Mouse (Mus musculus): ENCODE measurements at regions not wholly inside any gene's neighbourhood (a gene's known extent, or its start where the extent isn't known, plus 50 kb on each side); places are given as distances from the start of the nearest gene placed in this dataset.

GRCm38 (mm10) chr8:127780596-127780995, 577.8 kb upstream of the Nrp1 start:
- no peaks in the 10 kb centered on the region for H3K36me3 ChIP-seq (ENCODE audit: control insufficient read depth, insufficient read depth)
- ATAC-seq (replicated peaks; ENCODE audit: extremely low read depth, insufficient read depth, low FRiP score) = no peak
- H3K9ac ChIP-seq (ENCODE audit: low read length) = no peak overlapping the region
- no peak overlapping the region for H3K27ac ChIP-seq (ENCODE audit: low read length)
- WGBS = 88% methylated on average over 3 of the region's 3 CpGs
- no peaks in the 10 kb centered on the region for H3K27me3 ChIP-seq (ENCODE audit: control insufficient read depth, insufficient read depth, low read length)
- H3K4me3 ChIP-seq (ENCODE audit: low read length) = no peak overlapping the region
- H3K9me3 ChIP-seq (replicated peaks; ENCODE audit: control insufficient read depth, low read length) = no peaks in the 10 kb centered on the region
- H3K4me1 ChIP-seq (ENCODE audit: control insufficient read depth, insufficient read depth, low read length) = peaks cover 4% of the 10 kb centered on the region; the same call in 1 of the 2 replicates
- no peak overlapping the region for H3K4me2 ChIP-seq (ENCODE audit: low read depth, low read length)

GRCm38 (mm10) chr8:127781011-127781410, 577.4 kb upstream of the Nrp1 start:
- H3K36me3 ChIP-seq (ENCODE audit: control insufficient read depth, insufficient read depth) = no peaks in the 10 kb centered on the region
- H3K9me3 ChIP-seq (replicated peaks; ENCODE audit: control insufficient read depth, low read length) = no peaks in the 10 kb centered on the region
- H3K4me2 ChIP-seq (ENCODE audit: low read depth, low read length) = no peak overlapping the region
- H3K9ac ChIP-seq (ENCODE audit: low read length) = no peak overlapping the region
- WGBS = 46% methylated on average over 1 of the region's 1 CpGs
- ATAC-seq (replicated peaks; ENCODE audit: extremely low read depth, insufficient read depth, low FRiP score) = no peak
- H3K4me3 ChIP-seq (ENCODE audit: low read length) = no peak overlapping the region
- H3K27ac ChIP-seq (ENCODE audit: low read length) = no peak overlapping the region
- peaks cover 4% of the 10 kb centered on the region; the same call in 1 of the 2 replicates for H3K4me1 ChIP-seq (ENCODE audit: control insufficient read depth, insufficient read depth, low read length)
- no peaks in the 10 kb centered on the region for H3K27me3 ChIP-seq (ENCODE audit: control insufficient read depth, insufficient read depth, low read length)

- no peaks in the 10 kb centered on the region for H3K36me3 ChIP-seq (ENCODE audit: control insufficient read depth, insufficient read depth)
- no peak overlapping the region for H3K4me3 ChIP-seq (ENCODE audit: low read length)
- H3K4me2 ChIP-seq (ENCODE audit: low read depth, low read length) = no peak overlapping the region
- no peaks in the 10 kb centered on the region for H3K27me3 ChIP-seq (ENCODE audit: control insufficient read depth, insufficient read depth, low read length)
- no peak for ATAC-seq (replicated peaks; ENCODE audit: extremely low read depth, insufficient read depth, low FRiP score)
- no peaks in the 10 kb centered on the region for H3K9me3 ChIP-seq (replicated peaks; ENCODE audit: control insufficient read depth, low read length)
- H3K9ac ChIP-seq (ENCODE audit: low read length) = no peak overlapping the region
- WGBS = 91% methylated on average over 5 of the region's 5 CpGs
- H3K4me1 ChIP-seq (ENCODE audit: control insufficient read depth, insufficient read depth, low read length) = no peaks in the 10 kb centered on the region
- no peak overlapping the region for H3K27ac ChIP-seq (ENCODE audit: low read length)
Measured at GRCm38 (mm10) chr8:127792611-127793010, 565.8 kb upstream of the Nrp1 start.

GRCm38 (mm10) chr8:127799849-127800471, 558.4 kb upstream of the Nrp1 start:
- H3K4me1 ChIP-seq (ENCODE audit: control insufficient read depth, insufficient read depth, low read length) = peaks cover 6% of the 10 kb centered on the region
- no peak overlapping the region for H3K27ac ChIP-seq (ENCODE audit: low read length)
- no peaks in the 10 kb centered on the region for H3K27me3 ChIP-seq (ENCODE audit: control insufficient read depth, insufficient read depth, low read length)

GRCm38 (mm10) chr8:127802136-127802535, 556.3 kb upstream of the Nrp1 start:
- Histone ChIP-seq H3K9me3 (replicated peaks; ENCODE audit: control insufficient read depth, low read length) (no peaks in the 10 kb centered on the region), H3K4me3 (ENCODE audit: low read length) (no peak overlapping the region), H3K27me3 (ENCODE audit: control insufficient read depth, insufficient read depth, low read length) (no peaks in the 10 kb centered on the region), H3K36me3 (ENCODE audit: control insufficient read depth, insufficient read depth) (no peaks in the 10 kb centered on the region), H3K9ac (ENCODE audit: low read length) (no peak overlapping the region), H3K4me2 (ENCODE audit: low read depth, low read length) (no peak overlapping the region), H3K4me1 (ENCODE audit: control insufficient read depth, insufficient read depth, low read length) (peaks cover 6% of the 10 kb centered on the region), H3K27ac (ENCODE audit: low read length) (no peak overlapping the region)
- ATAC-seq (replicated peaks; ENCODE audit: extremely low read depth, insufficient read depth, low FRiP score) = no peak
- 57% methylated on average over 7 of the region's 7 CpGs for WGBS

More at GRCm38 (mm10) chr8:127799849-127800471, 558.4 kb upstream of the Nrp1 start:
- no peak overlapping the region for H3K4me3 ChIP-seq (ENCODE audit: low read length)
- H3K4me2 ChIP-seq (ENCODE audit: low read depth, low read length) = no peak overlapping the region
- no peak overlapping the region for H3K9ac ChIP-seq (ENCODE audit: low read length)
- no peak for ATAC-seq (replicated peaks; ENCODE audit: extremely low read depth, insufficient read depth, low FRiP score)
- H3K9me3 ChIP-seq (replicated peaks; ENCODE audit: control insufficient read depth, low read length) = no peaks in the 10 kb centered on the region
- H3K36me3 ChIP-seq (ENCODE audit: control insufficient read depth, insufficient read depth) = no peaks in the 10 kb centered on the region
- 54% methylated on average over 6 of the region's 6 CpGs for WGBS

GRCm38 (mm10) chr8:127802661-127803333, 555.6 kb upstream of the Nrp1 start:
- 56% methylated on average over 5 of the region's 5 CpGs for WGBS
- Histone ChIP-seq H3K36me3 (ENCODE audit: control insufficient read depth, insufficient read depth) (no peaks in the 10 kb centered on the region), H3K4me3 (ENCODE audit: low read length) (no peak overlapping the region), H3K4me1 (ENCODE audit: control insufficient read depth, insufficient read depth, low read length) (peaks cover 6% of the 10 kb centered on the region), H3K27me3 (ENCODE audit: control insufficient read depth, insufficient read depth, low read length) (no peaks in the 10 kb centered on the region), H3K27ac (ENCODE audit: low read length) (no peak overlapping the region), H3K9me3 (replicated peaks; ENCODE audit: control insufficient read depth, low read length) (no peaks in the 10 kb centered on the region), H3K4me2 (ENCODE audit: low read depth, low read length) (no peak overlapping the region), H3K9ac (ENCODE audit: low read length) (no peak overlapping the region)
- ATAC-seq (replicated peaks; ENCODE audit: extremely low read depth, insufficient read depth, low FRiP score) = no peak

GRCm38 (mm10) chr8:127809203-127810155, 548.9 kb upstream of the Nrp1 start:
- no peaks in the 10 kb centered on the region for H3K9me3 ChIP-seq (replicated peaks; ENCODE audit: control insufficient read depth, low read length)
- no peak overlapping the region for H3K4me2 ChIP-seq (ENCODE audit: low read depth, low read length)
- no peak overlapping the region for H3K4me3 ChIP-seq (ENCODE audit: low read length)
- no peaks in the 10 kb centered on the region for H3K36me3 ChIP-seq (ENCODE audit: control insufficient read depth, insufficient read depth)
- H3K27ac ChIP-seq (ENCODE audit: low read length) = no peak overlapping the region
- 56% methylated on average over 7 of the region's 7 CpGs for WGBS
- H3K9ac ChIP-seq (ENCODE audit: low read length) = no peak overlapping the region
- H3K4me1 ChIP-seq (ENCODE audit: control insufficient read depth, insufficient read depth, low read length) = no peaks in the 10 kb centered on the region
- no peaks in the 10 kb centered on the region for H3K27me3 ChIP-seq (ENCODE audit: control insufficient read depth, insufficient read depth, low read length)
- ATAC-seq (replicated peaks; ENCODE audit: extremely low read depth, insufficient read depth, low FRiP score) = no peak

GRCm38 (mm10) chr8:127811338-127811737, 547.1 kb upstream of the Nrp1 start:
- Histone ChIP-seq H3K27ac (ENCODE audit: low read length) (no peak overlapping the region), H3K36me3 (ENCODE audit: control insufficient read depth, insufficient read depth) (no peaks in the 10 kb centered on the region), H3K9me3 (replicated peaks; ENCODE audit: control insufficient read depth, low read length) (no peaks in the 10 kb centered on the region), H3K4me1 (ENCODE audit: control insufficient read depth, insufficient read depth, low read length) (no peaks in the 10 kb centered on the region), H3K4me3 (ENCODE audit: low read length) (no peak overlapping the region), H3K27me3 (ENCODE audit: control insufficient read depth, insufficient read depth, low read length) (no peaks in the 10 kb centered on the region), H3K4me2 (ENCODE audit: low read depth, low read length) (no peak overlapping the region), H3K9ac (ENCODE audit: low read length) (no peak overlapping the region)
- 79% methylated on average over 8 of the region's 8 CpGs for WGBS
- ATAC-seq (replicated peaks; ENCODE audit: extremely low read depth, insufficient read depth, low FRiP score) = no peak

All from heart, embryonic 16.5 days (tissue).